Mouse (Mus musculus): ENCODE data around the gene Copb1. TPM values are rescaled to one million over a fixed set of nuclear protein-coding genes. Genes with fewer than 3 reads are reported as not detected.

The Copb1 gene
- total RNA-seq (2021): 10 to 100 TPM; 58.1 to 61.2 TPM
- long read RNA-seq, transcript Copb1-201 (22 exons, 3,346 nt): major isoform, 106 of 123 reads
- long read RNA-seq, partial matches to known transcripts: 8 of 123 reads
- long read RNA-seq, other reads (novel, unspliced or antisense): 9 of 123 reads

DNA sequence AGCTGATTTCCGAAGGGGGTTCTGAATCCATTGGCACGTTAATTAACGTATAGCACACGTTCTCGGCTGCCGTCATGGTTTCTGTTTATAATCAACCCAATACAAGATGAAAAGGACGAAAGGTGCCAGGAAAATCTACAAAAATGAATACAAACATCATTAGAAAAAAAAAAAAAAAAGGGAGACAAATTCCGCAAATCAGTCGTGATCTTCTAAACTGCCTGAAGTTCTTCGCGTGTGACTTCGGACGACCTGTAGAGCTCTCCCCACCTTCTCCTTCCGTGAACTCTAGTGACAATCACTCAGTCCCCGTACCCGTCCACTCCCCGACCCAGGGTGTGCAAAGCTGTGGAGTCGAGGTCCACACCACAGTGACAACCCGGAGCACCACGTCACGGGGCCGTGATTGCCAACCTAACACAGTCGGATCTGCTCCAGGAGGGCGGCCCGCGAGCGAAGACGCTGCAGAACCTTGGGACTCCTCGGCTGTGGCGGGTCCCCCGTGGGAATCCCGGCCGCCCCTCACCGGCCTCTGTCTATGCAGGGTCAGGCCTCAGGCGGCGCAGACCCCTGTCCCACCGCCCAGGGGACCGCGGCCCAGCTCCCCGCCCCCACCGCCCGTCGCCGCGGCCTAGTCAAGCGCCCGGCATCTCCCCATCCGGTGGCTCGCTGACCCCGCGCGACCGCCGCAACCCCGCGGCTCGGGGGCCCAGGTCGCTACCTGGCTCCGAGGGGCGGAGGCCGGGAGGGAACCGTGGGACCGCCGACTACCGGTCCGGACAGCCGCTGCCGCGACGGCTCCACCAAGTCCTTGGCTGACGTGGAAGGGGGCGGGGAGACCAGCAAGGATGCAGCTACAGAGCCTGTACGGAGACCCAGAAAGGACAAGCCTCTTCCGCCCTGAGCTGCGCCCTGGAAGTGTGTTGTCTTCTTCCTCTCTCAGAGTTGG lies at the start of gene Copb1:
Gene Copb1 (minus strand): TSS at position 827 of the 949 bp plus-strand sequence.
- peak; percentile 85 to 96 for DNase-seq (ENCODE audit: low spot score in 2 of 2)

DNA sequence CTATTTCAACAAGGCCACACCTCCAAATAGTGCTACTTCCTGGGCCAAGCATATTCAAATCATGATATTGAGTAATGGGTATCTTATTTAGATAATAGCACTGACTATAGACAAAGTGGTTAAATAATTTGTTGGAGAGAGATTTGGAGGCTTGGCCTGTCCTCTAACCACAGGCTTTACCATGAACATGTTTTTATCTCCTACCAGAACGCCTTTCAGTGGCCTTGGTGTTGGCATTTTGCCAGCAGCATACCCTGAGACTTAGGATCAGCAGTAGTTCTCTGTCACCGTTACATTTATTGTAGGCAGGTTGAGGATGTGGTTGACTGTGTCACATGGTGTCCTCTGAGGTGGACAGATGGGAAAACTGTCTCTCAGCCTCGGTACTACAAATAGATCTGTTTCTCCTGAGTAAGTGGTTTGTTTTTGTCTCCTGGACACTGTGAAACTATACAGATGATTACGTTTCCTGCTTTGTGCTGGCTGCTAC lies 46.8 kb upstream of the Copb1 start:
- no peak for DNase-seq (ENCODE audit: low spot score in 2 of 2)

DNA sequence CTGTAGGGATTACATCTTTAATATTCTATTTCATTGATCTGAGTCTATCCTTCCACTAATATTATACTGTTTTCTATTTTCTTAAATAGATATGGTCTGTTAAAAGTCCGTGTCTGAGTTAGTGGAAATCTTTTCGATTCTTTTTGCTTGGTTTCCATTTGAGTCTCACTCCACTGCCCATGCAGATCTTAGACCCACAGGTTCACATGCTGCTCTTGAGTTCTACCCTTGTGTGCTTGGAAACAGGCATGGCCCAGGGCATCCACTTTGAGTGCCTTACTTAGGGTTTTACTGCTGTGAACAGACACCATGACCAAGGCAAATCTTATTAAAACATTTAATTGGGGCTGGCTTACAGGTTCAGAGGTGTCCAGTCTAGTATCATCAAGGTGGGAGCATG lies 46.3 kb upstream of the Copb1 start:
- no peak for DNase-seq (ENCODE audit: low spot score in 2 of 2)

DNA sequence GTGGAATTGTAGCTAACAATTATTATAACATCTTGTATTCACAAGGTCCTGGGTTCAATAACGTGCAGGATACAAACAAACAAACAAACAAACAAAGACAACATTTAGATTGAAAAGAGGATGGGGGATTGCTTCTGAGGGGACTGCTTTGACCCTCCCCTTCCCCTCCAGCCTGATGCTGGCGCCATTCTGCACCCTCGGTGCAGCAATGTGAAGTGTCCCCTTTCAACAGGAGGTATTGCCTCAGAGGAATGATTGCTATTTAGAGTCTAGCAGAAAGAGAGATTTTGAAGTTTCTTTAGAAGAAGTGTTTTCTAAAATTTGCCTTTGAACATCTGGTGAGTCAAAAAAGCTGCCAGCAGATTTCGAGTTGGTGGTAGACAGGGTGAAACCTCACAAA lies 44.7 kb upstream of the Copb1 start:
- DNase-seq (ENCODE audit: low spot score in 2 of 2): no peak

DNA sequence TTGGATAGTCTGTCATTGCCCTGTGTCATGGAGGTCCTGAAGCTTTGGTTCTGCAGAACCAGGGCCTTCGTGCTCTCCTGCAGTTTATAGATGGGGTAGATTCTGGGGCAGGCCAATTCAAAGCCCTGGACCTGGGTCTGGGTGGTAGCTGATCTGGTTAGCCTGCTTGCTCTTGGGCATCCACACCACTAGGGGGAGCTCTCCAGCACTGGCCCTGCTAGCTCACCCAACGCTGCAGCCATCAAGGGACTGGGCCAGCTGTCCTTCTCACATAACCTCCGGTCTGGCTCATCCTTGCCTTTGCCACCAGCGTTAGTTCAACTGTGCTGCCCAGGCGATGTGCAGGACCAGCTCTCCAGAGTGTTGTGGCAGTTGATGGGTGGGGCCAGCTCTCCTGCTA lies 40.2 kb upstream of the Copb1 start:
- no peak for DNase-seq (ENCODE audit: low spot score in 2 of 2)

DNA sequence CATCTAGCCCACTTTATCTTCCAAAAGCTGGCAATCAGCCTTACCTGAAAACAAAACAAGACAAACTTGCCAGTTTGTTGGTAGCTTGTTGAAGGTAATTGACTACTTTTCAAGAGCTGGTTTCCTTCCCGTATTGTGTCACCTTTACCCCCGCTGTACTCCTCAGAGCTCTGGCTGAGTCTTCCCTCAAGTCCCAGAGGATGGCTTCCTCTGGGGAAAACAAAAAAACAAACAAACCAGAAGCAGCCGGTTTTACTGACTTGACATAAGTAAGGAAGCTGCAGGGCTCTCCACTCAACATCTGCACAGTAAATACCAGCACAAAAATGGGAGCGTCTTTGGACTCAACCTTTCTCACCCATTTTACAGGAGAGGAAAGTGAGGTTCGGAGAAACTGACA lies 39.4 kb upstream of the Copb1 start:
- no peak for DNase-seq (ENCODE audit: low spot score in 2 of 2)

DNA sequence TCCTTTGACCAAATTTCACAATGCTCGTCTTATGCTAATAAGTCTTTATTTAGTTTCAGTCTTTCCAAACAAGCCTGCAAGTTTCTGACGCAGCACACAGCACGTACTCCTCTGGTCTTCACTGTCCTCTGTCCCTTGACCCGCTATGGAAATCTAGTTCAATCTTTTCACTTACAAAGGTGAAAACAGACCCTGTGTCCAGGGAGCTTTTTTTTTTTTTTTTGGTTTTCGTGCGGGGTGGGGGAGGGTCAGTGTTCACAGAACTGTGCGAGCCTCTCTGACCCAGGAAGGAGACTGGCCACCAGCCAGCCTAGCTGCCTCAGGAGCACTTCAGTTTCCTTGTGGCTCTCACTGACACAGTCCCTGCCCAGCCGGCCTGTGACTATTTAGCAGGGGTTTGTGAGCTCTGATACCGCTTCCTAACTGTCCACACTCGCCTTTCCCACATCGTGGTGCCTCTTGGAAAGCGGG lies 38.0 kb upstream of the Copb1 start:
- peak in 1 of 2 experiments; percentile 55 for DNase-seq (ENCODE audit: low spot score in 2 of 2)

DNA sequence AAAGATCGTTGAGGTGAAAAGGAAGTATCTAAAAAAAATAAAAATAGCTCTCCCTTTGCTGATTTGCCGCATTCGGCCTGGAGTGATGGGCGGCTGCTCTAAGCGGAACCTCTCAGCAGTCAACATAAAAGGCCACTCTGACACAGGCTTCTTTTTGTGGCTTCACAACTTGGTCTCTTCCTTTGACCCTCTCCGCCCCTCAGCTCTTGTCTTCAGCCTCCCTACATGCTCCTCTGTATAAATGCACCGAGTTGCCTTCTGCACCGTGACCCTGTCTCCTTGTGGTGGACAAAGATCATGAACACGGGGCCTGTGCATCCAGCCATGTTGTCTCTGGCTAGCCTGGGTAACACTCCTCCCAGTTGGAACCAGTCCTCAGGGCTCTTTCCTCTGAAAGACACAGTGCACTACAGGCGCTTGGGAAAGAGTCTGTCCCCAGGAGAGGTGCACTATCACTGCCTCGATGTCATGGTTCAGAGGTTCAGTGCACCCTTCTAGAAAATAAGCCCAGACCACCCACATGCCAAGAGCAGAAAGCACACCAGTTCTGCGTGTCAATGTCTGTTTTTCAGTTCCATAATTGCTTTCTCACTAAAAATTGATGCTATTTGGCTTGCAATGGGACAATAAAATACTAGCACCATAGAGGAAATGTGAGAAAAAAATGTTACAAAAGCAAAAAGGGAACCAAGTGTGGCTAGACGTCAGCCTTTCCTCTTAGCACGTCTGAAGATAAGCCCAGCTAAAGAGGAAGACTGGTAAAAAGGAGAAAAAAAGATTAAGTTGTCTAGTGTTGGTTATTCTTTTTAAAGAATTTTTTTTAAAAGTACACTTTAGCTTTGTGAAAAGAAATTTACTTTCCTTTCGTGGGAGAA lies 37.2 kb upstream of the Copb1 start:
- DNase-seq (ENCODE audit: low spot score in 2 of 2): no peak

DNA sequence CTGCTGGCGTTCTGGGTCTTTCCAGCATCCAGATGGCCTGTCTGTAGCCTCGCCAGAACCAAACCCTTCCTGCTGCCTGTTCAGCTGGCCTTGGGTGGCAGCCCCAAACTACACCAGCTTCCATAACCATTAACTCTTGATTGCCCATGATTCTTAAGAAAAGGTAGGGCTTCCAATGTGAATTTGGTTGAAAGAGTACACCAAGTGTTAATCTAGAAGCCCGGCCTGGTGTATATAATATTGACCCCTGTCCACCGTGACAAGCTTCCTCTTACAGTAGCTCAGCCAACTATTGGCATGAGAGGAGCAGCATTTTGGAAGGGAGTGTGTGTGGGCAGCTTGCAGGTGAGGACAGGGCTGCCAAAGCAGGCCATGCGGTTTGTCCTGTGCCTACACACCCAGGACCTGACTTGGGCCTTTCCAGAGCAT lies 35.6 kb upstream of the Copb1 start:
- DNase-seq (ENCODE audit: low spot score in 2 of 2): no peak

DNA sequence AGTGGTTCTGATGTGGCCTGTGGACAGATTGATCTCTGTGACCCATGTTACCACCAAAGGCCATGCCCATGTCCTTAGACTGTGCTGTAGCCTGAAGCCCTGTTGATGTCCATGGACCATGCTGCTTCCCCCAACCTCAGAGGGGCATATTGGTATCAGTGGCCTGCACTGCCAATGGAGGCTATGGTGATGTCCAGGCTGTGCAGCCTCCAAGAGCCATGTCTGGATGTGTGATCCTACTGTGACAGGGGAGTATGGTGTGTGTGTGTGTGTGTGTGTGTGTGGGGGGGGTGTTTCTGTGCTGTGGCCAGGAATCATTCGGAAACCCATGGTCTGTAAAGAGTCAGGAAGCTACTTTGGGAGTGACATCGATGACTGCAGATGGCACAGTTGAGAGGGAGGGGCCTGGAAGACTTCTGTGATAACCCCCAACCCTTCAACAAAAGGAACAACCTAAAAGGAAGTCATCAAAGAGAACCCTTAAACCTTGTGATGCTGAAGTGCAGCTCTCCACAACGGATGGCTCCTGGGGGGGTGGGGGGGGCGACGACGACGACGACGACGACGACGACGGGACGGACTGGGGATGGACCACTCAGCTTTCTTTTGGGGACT lies 29.9 kb upstream of the Copb1 start:
- DNase-seq (ENCODE audit: low spot score in 2 of 2): no peak

DNA sequence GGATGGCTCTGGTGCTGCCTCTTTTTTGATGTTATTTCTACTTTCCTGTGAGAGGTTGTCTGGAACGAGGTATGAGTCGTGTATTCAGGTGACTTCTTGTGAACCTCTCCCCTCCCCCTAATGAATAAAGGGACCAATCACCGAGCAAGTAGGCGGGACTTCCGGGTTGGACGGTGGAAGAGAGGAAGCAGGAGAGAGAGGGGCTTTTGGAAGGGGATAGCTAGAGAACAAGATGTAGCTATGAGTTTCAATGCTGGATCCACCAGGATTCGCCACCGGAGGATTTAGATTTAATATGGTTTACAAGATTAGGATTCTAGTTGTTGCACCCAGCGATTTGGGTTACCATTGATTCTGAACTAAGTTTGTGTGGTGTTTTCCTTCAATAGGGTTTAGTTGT lies 28.5 kb upstream of the Copb1 start:
- DNase-seq (ENCODE audit: low spot score in 2 of 2): no peak

DNA sequence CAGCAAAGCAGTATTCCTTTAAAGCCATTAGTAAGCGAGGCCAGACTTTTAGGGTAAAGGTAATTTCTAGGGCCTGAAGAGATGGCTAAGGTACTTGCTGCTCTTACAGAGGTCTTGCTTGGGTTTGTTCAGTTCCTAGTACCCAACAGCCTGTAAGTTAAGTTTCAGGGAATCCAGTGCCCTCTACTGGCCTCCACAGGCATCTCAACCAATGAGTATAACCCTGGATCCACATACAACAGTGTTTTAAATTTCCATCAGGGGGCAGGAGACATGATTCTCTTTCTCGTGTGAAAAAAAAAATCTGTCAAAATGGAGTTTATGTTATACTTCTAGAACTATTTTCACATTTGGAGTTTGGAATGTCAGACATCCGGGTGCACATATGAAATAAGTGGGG lies 27.2 kb upstream of the Copb1 start:
- DNase-seq (ENCODE audit: low spot score in 2 of 2): peak in 1 of 2 experiments; percentile 20

DNA sequence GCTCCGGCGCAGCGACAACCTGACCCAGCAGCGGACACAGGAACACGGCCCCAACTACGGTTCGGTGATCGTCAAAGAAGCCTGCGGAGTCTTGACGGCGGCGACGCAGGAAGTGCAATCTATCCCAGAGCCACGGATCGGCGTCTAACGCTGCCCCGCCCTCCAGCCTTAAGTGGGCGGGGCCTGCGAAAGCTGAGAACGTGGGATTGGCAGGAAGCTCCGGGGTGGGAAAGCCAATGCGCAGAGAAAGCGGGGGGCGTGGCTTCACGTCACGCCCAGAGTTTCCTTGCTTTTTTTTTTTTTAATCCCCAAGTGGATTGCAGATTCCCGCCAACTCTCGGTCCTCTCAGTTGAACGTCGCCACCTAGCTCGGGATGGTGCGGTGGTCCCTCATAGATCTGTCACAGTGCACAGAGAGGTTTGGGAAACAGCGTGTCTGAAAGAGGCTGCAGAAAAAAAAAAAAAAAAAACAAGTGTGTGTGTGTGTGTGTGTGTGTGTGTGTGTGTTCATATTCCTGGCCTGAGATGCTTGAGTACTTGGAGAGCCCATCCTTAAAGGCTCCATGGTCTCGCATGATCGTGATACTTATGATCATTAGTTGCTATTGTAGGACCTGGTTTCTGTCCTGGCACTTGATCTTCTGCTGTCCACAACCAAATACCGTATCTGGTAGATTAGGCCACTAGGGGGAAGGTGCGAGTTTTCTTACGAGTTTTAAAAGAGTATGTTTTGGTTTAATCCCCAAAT lies 21.7 kb upstream of the Copb1 start, which contains the start of gene Psma1:
Gene Psma1 (minus strand): TSS at position 114 of the 748 bp plus-strand sequence.
- peak; percentile 94 to 98 for DNase-seq (ENCODE audit: low spot score in 2 of 2)

DNA sequence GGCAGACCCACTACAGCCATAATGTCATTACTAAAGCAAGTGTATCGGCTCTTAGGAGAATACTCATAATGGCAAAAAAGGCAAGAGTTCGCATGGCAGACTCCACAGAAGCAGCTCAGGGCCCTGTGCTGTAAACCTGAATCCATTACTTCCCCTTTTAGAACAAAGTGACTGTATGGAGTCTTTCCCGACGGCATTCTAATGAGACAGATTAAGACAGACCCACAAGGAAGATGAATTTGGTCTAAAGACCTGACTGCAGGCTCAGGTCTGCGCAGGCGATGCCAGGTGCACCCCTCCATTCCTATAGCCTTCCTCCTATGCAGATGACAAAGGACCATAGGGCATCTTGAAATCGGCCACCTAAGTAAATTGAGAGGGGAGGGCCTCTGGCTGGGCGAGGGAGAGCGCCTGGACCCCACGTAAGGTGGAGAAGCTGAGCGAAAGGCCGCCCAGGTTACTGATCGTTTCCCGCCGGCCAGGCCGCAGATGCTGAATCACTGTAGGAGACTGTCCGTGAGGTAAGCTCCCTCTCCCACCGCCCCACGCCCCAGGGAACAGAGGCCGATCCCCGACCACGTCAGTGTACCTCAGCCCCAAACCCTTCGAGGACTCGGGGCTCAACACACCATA lies 21.0 kb upstream of the Copb1 start:
- peak in 1 of 2 experiments; percentile 30 for DNase-seq (ENCODE audit: low spot score in 2 of 2)

DNA sequence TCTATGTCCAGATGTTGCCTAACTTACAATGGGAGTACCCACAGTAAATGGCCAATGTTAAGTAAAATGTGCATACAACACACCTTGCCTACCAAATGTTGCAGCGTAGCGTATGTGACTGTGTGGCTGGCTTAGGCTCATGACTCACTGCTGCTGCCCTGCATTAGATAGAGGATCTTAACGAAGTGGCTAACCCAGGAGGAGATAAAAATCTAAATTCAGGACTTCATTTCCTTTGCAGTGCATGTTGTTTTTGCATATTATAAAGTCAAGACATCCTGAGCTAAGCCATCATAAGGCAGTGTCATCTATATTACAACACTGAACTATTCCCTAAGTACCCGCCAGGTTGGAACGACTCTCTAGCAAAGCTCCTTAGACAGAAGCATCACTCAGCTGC lies 13.9 kb upstream of the Copb1 start:
- no peak for DNase-seq (ENCODE audit: low spot score in 2 of 2)

DNA sequence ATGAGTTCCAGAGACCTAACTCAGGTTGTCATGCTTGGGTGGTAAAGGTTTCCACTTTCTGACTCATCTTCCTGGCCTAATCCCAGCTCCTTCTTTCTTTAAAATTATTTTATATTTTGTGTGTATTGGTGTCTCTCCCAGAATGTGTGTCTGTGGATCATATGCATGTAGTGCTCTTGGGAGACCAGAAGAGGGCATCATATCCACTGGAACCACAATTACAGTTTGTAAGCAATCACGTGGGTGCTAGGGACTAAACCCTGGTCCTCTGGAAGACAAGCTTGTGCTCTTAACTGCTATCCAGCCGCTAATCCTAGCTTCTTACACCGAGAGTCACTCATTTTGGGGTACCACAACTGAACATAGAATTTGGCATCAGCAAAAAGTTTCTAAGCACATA lies 2.8 kb downstream of the Copb1 start:
- DNase-seq (ENCODE audit: low spot score in 2 of 2): no peak

DNA sequence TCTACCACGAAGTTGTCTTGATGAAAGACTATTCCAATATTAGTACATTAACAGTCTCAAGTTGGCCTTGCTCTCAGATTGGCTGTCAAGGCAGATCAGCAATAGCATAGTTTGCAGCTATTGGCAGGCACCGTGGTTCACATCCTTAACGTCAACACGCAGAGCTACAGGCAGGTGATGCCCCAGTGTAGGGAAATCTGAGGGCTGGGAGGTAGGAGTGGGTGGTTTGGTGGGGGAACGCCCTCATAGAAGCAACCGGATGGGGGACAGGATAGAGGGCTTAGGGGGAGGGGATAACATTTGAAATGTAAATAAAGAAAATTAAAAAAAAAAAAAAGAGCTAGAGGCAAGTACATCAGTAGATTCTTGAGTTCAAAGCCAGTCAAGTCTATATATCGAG lies 20.5 kb downstream of the Copb1 start:
- DNase-seq (ENCODE audit: low spot score in 2 of 2): no peak

DNA sequence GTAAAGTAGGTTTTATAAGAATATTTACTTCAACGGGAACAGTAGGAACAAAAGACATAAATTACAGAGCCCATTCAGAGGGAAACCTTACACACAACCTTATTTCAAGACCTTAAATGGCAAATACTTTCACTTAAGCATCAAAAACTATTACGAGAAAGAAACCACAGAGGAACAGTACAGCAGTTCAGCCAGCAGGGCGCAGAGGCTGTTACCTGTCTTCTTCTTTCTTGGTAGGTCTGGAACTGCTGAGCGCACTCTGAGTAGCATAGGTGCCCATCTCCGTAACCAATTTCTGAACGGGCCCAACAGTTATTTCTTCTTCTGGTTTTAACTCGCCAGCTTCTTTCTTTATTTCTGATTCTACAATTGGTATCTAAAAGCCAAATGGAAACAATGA lies 21.5 kb downstream of the Copb1 start:
- DNase-seq (ENCODE audit: low spot score in 2 of 2): no peak

DNA sequence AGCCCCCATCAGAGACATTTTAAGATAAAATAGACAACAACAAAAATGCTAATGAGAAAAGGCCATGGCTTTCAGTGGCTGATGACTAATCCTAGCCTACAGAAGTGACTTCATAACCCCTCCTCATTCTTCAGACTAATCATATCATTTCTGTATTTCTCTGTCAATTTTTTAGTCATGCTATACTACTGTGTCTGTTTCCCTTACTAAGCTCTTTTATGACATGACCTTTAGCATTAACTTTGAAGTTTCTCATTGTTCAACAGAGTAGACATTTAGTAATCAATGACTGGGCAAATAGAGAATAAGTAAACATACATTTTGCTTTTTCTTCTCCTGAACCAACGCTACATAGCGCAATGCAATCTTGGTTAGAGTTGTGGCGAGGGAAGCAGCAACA lies 22.7 kb downstream of the Copb1 start:
- DNase-seq (ENCODE audit: low spot score in 2 of 2): no peak

DNA sequence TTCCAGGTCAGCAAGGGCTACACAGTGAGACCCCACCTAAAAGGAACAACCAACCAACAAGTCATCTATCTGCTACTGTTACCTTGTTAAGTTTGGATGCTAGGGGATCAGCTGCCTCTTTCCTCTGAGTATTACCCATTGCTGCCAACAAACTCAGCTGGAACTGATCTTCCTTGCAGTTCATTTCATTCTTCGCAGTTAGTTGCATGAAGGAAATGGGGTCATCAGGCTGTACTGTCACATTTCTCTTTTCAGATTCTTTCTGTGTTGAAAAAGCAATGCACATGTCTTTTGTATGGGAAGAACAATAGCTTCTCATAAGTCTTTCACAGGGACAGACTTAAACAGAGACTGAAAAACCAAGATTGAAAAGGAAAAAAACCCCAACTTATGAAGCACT lies 28.0 kb downstream of the Copb1 start:
- DNase-seq (ENCODE audit: low spot score in 2 of 2): no peak
